Mouse (Mus musculus) large intestine, adult 2 months (tissue): ENCODE data around the gene Fgfr2. TPM values are rescaled to one million over a fixed set of nuclear protein-coding genes. Genes with fewer than 3 reads are reported as not detected.
"Not testable (repeated sequence)": the region's sequence is repeated elsewhere in the genome, so short reads cannot be mapped to it uniquely, and the experiment has no call there.

Experiments
- DNase-seq: peaks from one replicate; pipeline ENCODE4 v3.0.0-alpha.2; 2012; ENCODE audit warnings: low read depth, low spot score
- WGBS: fragments of 180-500 bp; shearing (Covaris S2); methylation state at CpG from one replicate; pipeline ENCODE4 v1.1.7; 2018; 5-methylcytosine and 5-hydroxymethylcytosine counted together
- polyA plus RNA-seq: library from polyadenylated mRNA; depleted of rRNA; stranded (reverse); fragments of >200 nt; gene quantifications from 2 replicates; pipeline ENCODE4 v1.2.3, GENCODE M21; 2012

The Fgfr2 gene
- polyA plus RNA-seq, 1 experiment: 35.0 TPM

DNA sequence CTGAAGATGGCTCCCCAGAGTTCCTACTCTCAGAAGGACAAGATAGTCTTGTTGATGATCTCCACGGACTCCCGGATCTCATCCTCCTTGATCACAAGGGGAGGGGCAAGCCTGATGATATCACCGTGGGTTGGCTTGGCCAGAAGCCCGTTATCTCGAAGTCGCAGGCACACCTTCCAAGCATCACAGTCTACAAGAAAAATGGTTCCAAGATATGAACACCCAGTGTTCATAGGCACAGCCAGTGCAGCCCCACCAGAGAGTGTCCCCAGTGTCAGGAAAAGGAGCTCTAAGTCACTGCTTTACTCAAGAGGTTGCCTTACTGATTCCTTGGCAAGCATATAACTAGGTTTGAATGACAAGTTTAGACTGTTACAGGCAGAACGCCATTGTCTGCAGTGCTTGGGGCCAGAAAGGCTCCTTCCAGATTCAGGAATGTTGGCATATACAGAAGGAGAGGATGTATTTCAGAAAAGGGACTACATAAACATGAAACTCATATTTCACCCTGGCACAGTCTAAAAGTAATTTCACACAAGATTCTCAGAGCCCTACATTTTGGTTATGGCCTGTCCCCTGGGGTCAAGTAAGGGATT lies 564.9 kb downstream of the Fgfr2 start:
- WGBS: 53% methylated on average over 7 of the region's 7 CpGs
- no peak for DNase-seq

DNA sequence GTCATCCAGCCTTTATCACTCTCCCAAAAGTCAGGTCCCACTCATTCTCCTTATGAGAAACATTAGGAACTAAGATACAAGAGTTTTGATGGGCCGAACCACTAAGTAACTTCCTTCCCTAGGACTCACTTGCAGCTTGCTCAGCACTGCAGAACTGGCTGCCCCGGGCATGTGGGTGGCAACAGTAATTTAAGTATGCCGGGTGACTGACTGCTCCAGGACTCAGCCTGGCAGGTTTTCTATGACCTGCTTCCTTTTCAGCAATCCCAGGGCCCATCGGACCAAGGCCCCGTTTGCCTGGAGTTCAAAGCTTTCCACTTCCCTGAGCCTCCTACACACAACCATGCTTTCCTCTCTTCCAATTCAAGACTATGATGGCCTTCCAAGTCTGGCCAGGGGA lies 566.6 kb downstream of the Fgfr2 start:
- no peak for DNase-seq
- WGBS: 60% methylated on average over 5 of the region's 5 CpGs

DNA sequence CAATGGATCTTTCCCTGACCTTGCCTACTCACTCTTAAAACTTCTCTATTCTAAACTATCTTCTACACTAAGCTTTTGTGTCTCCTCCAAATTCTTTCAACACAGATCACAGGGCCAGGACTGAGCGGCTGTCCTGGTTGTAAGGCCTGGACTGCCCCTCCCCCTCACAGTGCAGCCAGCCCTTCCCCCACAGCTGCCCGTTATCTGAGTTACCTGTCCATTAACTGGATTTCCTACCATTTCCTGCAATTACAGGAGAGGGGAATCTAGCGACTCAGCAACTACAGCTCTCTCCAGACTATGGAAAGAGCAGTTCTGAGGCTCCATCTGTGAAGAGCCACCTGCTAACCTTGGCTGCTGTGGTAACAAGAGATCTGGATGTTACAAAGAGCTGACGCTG lies 567.2 kb downstream of the Fgfr2 start:
- 44% methylated on average over 4 of the region's 4 CpGs for WGBS
- DNase-seq: no peak

DNA sequence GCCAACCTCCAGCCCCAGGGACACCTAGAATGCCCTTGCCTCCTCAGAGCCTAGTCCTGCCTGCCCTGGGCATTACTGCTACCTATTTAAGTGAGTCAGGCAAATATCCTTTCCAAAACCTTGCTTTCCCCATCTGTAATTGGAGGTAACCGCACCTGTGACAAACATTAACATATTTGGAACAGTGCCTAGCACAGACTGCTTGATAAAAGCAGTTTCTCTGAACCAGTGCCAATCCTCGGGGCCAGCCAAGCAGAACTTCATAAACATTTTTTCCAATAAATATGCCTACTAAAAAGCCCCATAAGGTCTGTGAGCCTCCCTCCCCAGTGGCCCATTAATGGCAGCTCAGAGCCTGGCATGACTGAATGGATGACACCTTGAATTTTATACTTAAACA lies 569.1 kb downstream of the Fgfr2 start:
- no peak for DNase-seq
- WGBS: 13% methylated on average over 2 of the region's 2 CpGs

DNA sequence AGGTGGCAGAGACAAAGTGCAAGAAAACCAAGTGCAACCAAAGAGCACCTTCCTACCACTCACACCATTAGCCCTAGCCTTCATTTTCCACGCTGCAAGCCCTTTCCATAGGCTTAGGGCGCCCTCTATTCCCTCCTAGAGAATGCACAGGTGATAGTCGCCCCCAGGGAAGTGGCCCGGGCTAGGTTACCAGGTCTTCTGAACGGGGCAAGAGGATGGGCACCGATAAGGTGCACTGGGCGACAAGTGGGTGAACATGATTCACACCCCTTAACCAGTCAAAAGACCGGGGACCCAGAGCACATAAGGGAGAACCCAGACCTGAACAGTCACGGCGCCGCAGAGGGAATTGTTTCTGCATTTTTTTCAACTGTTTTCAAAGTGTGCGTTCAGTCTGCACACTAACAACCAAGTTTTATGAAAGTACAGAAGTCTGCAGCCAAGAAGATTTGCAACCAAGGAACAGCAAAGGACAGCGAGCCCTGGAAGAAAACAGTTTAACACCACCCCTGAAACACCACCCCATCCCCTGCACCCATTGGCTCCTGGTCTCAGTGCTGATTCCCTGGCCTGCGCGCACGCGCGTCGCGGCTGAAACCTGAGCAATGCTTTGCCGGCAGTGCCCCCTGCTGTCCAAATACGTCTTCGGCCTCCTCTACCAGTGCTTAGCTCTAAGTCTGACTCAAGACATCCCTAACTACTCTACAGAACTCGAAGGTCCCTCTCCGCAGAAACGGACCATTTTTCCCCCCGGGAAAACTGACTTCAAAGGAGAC lies 571.6 kb downstream of the Fgfr2 start:
- WGBS: under 1% methylated on average over 27 of the region's 27 CpGs
- DNase-seq: peak; percentile 83

DNA sequence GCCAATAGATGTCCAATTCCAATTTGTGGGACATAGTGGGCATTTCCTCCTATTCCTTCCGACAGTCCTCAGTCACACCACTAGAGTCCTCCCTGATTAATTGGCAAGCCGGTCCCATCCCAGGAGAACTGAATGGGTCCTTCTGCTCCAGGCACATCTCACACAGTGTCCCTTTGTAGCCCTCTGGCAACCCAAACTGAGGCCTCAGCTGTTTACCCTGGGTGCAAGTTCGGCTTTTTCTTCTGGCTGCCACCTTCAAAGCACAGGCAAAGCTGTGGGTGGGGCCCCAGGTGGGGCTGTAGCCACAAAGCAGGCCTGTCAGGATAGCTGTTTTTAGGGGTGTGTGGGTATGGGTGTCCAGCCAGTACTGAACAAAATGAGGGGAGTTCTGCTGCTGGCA lies 576.0 kb downstream of the Fgfr2 start:
- 66% methylated on average over 3 of the region's 3 CpGs for WGBS
- DNase-seq: no peak

DNA sequence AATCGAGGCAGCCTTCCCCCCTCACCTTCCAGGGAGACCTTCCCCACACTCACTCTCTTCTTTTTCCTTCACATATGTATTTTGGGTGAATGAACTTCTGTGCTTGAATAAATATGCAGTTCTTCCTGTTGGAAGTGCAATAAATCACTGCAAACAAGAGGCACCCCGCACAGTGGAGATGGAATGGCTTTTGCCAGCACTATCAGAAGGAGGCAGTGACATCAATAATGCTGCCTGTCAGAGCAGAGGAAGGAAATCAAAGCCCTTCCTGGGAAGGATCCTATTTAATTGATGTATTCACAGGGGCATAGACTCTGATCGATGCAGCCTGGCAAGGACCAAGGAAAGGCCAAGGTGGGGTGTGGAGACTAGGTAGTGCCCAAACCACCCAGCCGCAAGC lies 580.7 kb downstream of the Fgfr2 start:
- DNase-seq: no peak
- 43% methylated on average over 4 of the region's 4 CpGs for WGBS

DNA sequence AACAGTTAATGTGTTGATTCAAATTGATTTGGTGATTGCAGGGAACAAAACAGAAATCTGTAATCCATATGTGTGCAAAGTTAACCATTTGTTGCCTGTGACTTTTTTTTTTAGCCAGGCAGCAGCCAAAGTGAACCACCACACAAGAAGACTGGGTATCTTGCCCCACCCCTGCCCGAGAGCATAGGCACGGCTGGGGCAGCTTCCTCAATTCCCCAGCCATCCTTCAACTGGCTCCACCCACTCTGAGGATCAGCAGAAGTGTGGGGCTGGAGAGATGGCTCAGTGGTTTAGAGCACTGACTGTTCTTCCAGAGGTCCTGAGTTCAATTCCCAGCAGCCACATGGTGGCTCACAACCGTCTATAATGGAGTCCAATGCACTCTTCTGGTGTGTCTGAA lies 581.6 kb downstream of the Fgfr2 start:
- 42% methylated on average over 3 of the region's 3 CpGs for WGBS
- DNase-seq: no peak

DNA sequence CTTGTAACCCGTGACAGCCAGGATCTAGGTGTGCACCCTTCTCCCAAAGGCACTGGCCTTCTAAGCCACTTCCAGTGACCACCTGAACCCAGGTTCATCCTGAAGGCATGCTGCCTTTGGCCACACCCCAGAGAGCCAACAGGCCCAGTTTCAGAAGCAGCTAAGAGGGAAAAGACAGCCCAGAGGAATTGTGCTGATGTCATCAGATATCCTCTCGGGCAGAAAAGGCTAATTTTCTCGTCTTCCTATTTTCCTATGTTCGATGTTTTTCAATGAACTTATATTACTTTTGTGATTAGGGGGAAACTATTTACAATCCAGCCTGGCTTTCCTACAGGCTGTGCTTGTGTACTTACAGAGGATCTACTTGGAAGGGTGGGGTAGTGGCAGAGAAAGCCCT lies 582.6 kb downstream of the Fgfr2 start:
- DNase-seq: no peak
- WGBS: 91% methylated on average over 4 of the region's 4 CpGs

DNA sequence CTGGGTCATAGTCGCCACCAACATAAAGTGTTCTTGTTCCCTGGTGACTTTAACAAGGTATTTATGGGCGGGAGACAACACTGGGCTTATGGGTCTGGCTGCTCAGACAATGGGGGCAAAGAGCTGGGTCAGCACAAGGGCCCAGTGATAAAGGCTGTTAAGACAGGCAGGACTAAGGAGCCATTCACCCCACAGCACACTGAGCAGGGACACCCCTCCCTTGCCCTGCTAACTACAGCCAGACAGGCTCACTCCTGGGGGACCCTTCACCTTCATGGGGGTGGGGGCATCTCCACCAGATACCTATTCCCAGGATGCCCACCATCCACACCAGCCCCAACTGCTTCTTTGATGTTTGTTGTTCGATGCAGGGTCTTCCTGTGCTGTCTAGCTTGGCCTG lies 593.9 kb downstream of the Fgfr2 start:
- DNase-seq: no peak
- 60% methylated on average over 3 of the region's 3 CpGs for WGBS

DNA sequence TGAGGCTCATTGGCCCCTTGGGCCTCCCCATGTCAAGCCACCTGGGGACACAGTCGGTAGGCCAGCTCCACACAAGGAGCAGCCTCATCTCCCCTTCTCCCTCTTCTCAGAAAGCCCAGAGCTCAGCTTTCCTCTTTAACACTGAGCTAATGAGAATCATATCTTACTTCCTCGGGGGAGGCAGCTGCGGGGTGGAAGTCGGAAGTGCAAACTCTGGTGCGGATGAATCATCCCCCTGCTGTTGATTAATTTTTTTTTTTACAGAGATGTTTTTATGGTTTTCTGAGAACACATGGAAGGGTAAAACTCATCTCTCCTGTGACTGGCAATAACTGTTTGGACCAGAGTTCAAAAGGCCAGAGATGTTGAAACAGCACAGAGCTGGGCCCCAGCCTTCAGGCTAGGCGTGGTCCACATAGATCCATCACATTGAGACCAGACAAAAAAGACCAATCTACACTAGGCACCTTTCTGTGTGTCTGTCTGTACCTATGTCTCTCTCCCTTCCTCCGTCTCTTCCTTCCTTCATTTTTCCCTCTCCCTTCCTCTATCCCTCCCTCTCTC lies 609.6 kb downstream of the Fgfr2 start:
- 39% methylated on average over 7 of the region's 7 CpGs for WGBS
- no peak for DNase-seq

DNA sequence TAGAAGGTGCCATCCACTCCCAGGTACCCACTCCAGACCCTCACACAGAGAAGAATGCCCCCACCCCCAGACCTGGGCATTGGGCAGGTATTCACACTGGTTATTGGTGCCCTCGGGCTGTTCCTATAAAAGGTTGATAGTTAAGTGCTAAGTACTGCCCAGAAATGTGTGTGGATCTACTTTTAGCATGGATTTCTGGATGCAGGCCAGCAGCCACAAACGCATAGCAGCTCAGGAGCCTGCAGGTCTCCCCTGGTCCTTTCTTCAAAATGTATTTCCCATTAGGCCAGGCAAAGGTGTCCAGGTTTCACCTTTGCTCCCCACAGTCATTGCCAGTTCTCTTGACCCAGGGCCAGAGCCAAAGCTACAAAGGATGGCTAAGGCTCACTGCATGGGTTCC lies 614.0 kb downstream of the Fgfr2 start:
- 48% methylated on average over 2 of the region's 2 CpGs for WGBS
- no peak for DNase-seq

DNA sequence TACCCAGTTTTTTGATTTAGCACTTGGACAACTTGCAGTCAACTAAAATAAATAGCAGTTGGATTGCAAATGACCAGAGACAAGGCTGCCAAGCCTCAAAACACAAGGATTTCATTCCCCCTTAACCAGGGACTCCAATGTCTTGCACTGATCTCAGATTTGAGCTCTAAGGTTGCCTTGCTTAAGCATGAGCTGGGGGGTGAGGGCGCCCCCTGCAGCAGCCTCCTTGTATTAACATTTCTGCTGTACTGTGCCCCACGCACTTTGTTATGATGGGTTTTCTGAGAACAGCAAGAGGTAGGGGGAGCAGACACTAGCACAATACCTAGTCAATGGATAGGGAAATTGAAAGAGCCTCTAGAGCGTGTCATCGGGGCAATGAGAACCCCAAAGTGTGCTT lies 615.8 kb downstream of the Fgfr2 start:
- no peak for DNase-seq
- WGBS: 61% methylated on average over 4 of the region's 4 CpGs

DNA sequence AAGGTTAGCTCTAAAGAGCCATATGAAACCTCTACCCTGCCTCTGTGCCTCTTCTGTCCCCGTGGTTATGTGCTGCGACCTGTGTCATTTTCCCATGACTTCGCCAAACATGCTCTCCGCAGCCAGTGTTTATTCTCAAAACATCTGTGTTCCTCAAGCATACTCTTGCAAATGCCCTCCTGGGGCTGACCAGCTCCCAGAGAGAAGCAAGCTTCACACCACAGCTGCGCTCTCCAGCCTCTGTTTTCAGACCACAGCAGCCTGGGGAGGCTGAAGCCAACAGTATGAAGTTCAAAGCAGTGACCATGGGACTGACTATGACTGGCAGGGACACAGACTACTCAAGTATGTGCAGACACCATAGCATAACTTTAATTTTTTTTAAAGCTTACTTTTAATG lies 616.9 kb downstream of the Fgfr2 start:
- no peak for DNase-seq
- WGBS: 55% methylated on average over 5 of the region's 5 CpGs

DNA sequence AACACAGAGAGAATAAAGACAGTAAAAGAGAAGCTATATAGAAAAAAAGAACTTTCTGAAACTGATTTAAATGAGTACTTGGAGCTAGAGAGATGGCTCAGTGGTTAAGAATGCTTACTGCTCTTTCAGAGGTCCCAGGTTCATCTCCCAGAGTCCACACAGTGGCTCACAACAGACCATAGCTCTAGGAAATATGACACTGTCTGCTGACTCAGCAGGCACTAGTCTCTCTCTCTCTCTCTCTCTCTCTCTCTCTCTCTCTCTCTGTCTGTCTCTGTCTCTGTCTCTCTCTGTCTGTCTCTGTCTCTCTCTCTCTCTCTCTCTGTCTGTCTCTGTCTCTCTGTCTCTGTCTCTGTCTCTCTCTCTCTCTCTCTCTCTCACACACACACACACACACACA lies 620.7 kb downstream of the Fgfr2 start:
- DNase-seq: not testable (repeated sequence)

DNA sequence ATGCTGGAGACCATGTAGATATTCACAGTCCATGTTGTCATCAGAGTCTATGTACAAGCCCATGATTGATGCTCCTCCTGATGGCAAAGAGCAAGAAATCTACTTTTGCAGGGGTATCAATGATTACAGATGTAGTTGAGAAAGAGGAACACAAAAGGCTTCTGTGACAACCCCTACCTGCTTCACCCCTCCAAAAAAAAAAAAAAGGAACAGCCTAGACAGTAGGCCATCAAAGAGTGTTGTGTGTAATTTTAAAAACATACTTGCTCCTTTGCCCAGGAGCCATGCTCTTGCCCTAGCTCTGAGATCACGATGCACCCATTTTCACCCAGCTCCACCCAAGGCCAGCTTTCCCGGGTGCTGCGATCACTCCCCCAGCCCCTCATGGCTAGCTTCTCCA lies 626.0 kb downstream of the Fgfr2 start:
- DNase-seq: no peak
- WGBS: 97% methylated on average over 3 of the region's 3 CpGs

DNA sequence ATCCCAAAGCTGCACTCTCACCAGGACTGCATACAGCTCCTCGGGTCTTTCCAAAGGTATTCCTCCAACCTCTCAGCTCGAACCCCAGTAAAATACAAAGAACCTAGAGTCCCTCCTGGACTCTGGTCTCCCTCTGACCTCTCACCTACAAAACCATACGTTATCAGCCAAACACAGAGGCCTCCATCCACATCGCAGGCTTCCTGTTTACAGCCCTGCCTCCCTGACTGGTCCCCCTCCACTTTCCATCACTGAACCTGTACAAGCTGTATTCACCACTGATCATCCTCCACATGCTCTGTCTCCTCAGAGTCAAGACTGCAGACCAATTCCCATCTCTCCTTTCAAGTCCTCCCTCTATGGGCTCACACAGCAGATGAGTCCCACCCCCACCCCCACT lies 628.9 kb downstream of the Fgfr2 start:
- WGBS: 32% methylated on average over 4 of the region's 4 CpGs
- no peak for DNase-seq

DNA sequence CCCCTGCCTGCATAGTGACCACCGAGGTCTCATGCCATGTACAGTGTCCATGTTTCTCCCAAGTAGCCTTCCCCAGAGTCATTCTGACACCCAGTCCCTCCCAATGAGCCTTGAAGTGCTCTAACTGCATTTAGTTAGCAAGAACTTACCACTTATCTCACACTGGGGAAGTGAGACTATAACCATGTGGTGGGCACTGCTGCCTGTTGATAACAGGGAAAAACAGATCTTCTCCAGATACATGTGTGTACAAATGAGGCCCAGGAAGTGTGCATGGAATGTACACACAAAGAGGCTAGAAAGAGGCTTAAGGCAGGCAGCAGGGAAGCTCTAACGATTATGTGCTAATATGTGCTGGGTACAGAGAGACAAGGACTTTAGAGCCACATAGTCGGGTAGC lies 629.5 kb downstream of the Fgfr2 start:
- WGBS: 54% methylated on average over 3 of the region's 3 CpGs
- no peak for DNase-seq

DNA sequence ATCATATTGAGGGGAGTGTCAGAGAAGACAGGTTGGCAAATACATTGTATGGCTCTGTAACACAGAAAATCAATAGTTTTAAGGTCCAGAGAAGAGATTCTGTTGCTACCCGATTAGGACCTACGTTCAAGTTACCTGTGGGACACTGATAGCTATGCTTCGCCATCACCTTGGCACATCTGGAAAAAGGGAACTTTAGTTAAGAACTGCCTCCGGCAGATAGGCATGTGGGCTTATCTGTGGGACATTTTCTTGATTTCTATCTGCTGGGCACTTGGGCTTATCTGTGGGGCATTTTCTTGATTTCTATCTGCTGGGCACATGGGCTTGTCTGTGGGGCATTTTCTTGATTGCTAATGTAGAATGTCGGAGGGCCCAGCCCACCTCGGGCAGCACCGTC lies 631.2 kb downstream of the Fgfr2 start:
- DNase-seq: no peak
- WGBS: 93% methylated on average over 7 of the region's 7 CpGs

DNA sequence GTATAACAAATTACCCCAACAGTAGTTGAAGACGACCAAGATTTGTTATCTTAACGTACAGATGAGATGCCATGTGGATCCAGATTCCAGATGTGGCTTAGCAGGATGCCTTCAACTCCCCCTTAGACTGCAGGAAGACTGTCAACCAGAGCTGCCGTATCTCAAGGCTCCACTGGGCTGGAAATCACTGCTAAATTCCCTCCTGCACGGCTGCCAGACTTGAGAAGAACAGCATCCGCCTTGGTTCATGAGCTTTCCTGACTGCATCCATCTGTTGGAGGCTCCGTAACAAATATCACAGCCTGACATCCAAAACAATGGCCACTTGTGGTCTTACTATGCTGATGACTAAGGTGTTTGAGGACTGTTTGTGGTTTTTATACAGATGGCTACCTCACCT lies 635.8 kb downstream of the Fgfr2 start:
- DNase-seq: no peak
- WGBS: 62% methylated on average over 6 of the region's 6 CpGs

DNA sequence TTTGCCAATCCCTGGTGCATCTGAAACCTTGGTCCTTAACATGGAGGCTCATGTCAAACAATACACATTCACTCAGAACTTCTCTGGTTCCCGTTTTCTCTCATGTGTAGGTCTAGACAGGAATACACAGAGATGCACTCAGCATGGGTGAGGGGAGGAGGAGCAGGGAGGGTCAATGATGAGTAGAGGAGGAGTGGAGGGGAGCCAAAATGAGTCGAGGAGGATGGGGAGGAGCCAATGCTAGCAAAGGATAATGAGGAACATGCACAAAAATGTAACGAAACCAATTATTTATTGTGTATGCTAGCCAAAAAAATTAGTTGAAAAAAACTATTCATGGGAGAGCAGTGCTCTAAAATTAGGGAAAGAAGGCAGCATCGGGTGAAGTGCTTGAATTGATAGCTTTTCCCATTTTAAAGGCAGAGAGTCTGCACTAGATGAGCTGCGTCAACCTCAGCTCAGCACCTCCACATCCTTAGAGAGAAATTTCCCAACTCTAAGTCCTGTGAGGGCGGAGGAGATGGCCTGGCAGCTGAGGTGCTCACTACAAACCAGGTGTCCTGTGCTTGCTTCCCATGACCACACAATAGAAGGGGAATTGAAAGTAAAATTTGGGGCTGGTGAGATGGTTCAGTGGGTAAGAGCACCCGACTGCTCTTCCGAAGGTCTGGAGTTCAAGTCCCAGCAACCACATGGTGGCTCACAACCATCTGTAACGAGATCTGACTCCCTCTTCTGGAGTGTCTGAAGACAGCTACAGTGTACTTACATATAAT lies 636.6 kb downstream of the Fgfr2 start:
- 78% methylated on average over 9 of the region's 9 CpGs for WGBS
- no peak for DNase-seq
